Mouse (Mus musculus) kidney, embryonic 14.5 days (tissue): ENCODE data around the gene Dnm1l. TPM values are rescaled to one million over a fixed set of nuclear protein-coding genes. Genes with fewer than 3 reads are reported as not detected.

Source experiments
- ATAC-seq: fragments of 200-750 bp; cut with Nextera tagmentation; 2 replicates; pipeline ENCODE4 v1.8.0; 2017; ENCODE audit warnings: moderate number of reproducible peaks, mild to moderate bottlenecking, moderate TSS enrichment, moderate library complexity; ENCODE audit not compliant: low FRiP score, low TSS enrichment
- H3K27ac ChIP-seq: fragments of 300-500 bp; sonication (generic); 2 replicates; pipeline ENCODE4 v1.5.1; 2014; ENCODE audit warnings: low read depth, mild to moderate bottlenecking, low read length, moderate library complexity, mixed read lengths
- H3K27me3 ChIP-seq: fragments of 300-500 bp; sonication (generic); 2 replicates; pipeline ENCODE4 v1.6.1; 2014; ENCODE audit warnings: mild to moderate bottlenecking, low read length; ENCODE audit not compliant: control insufficient read depth, insufficient read depth
- H3K36me3 ChIP-seq: fragments of 300-500 bp; sonication (generic); 2 replicates; pipeline ENCODE4 v1.6.1; 2014; ENCODE audit warnings: low read length, mixed read lengths; ENCODE audit not compliant: control insufficient read depth, insufficient read depth
- H3K4me1 ChIP-seq: fragments of 300-500 bp; sonication (generic); 2 replicates; pipeline ENCODE4 v1.6.1; 2014; ENCODE audit warnings: low read length, mixed read lengths; ENCODE audit not compliant: control insufficient read depth, insufficient read depth
- H3K4me2 ChIP-seq: fragments of 300-500 bp; sonication (generic); replicated peaks from 2 replicates; pipeline ENCODE4 v1.6.1; 2014; ENCODE audit warnings: low read depth, mild to moderate bottlenecking, low read length
- H3K4me3 ChIP-seq: fragments of 300-500 bp; sonication (generic); 2 replicates; pipeline ENCODE4 v1.5.1; 2014; ENCODE audit warnings: mild to moderate bottlenecking, low read length
- H3K9ac ChIP-seq: fragments of 300-500 bp; sonication (generic); 2 replicates; pipeline ENCODE4 v1.6.1; 2014; ENCODE audit warnings: low read depth, mild to moderate bottlenecking, low read length, moderate library complexity
- H3K9me3 ChIP-seq: fragments of 300-500 bp; sonication (generic); 2 replicates; pipeline ENCODE4 v1.6.1; 2016; ENCODE audit warnings: low read length; ENCODE audit not compliant: control insufficient read depth
- WGBS: fragments of 180-500 bp; shearing (Covaris S2); extraction: QIAGEN DNeasy Blood & Tissue Kit; methylation state at CpG from one replicate; pipeline ENCODE4 v1.1.7; 2014; 5-methylcytosine and 5-hydroxymethylcytosine counted together
- polyA plus RNA-seq: library from polyadenylated mRNA; unstranded; fragments of >200 nt; fragmentation: Nextera tagmentation; extraction: Ambion mirVana; gene quantifications from 2 replicates; pipeline ENCODE4 v1.2.1, GENCODE M21; 2014

Gene Dnm1l
- polyA plus RNA-seq, 1 experiment from 2014 or later: 61.9 TPM

- WGBS: under 1% methylated on average over 40 of the region's 50 CpGs
- peak; percentile 98 for ATAC-seq
Observed at GRCm38 (mm10) chr16:16302369-16303137, 56.2 kb downstream of the Dnm1l start, which contains the start of gene Yars2. Gene Yars2, plus strand, starts transcription at chr16:16302965.

GRCm38 (mm10) chr16:16273752-16274151 lies 85.0 kb downstream of the Dnm1l start:
- Histone ChIP-seq H3K4me2 (no peak overlapping the region), H3K27ac (no peak overlapping the region), H3K4me1 (no peaks in the 10 kb centered on the region), H3K36me3 (no peaks in the 10 kb centered on the region), H3K9ac (no peak overlapping the region), H3K4me3 (no peak overlapping the region), H3K9me3 (no peaks in the 10 kb centered on the region), H3K27me3 (no peaks in the 10 kb centered on the region)
- WGBS: 81% methylated on average over 6 of the region's 6 CpGs
- ATAC-seq: no peak

More at GRCm38 (mm10) chr16:16302369-16303137, 56.2 kb downstream of the Dnm1l start, which contains the start of gene Yars2:
- Histone ChIP-seq H3K27ac (peak within 1 kb of the TSS; percentile 95), H3K9me3 (no peaks in the 10 kb centered on the region), H3K4me3 (peak within 1 kb of the TSS; percentile 97), H3K27me3 (no peaks in the 10 kb centered on the region), H3K4me2 (peak within 1 kb of the TSS; percentile 74), H3K9ac (peak within 1 kb of the TSS; percentile 91), H3K4me1 (peaks cover 16% of the 10 kb centered on the region), H3K36me3 (peaks cover 17% of the 10 kb centered on the region; the same call in 1 of the 2 replicates)

- Histone ChIP-seq H3K9me3 (no peaks in the 10 kb centered on the region), H3K4me1 (no peaks in the 10 kb centered on the region), H3K4me3 (no peak overlapping the region), H3K27me3 (no peaks in the 10 kb centered on the region), H3K27ac (no peak overlapping the region), H3K9ac (no peak overlapping the region), H3K4me2 (no peak overlapping the region), H3K36me3 (no peaks in the 10 kb centered on the region)
- no peak for ATAC-seq
- WGBS: 36% methylated on average over 3 of the region's 3 CpGs
Observed at GRCm38 (mm10) chr16:16272978-16273377, 85.8 kb downstream of the Dnm1l start.

- 94% methylated on average over 3 of the region's 3 CpGs for whole genome bisulfite sequencing
- H3K36me3 ChIP-seq: no peaks in the 10 kb centered on the region
- H3K27me3 ChIP-seq: no peaks in the 10 kb centered on the region
- H3K4me1 ChIP-seq: no peaks in the 10 kb centered on the region
- no peak overlapping the region for H3K9ac ChIP-seq
- H3K4me3 ChIP-seq: no peak overlapping the region
- no peaks in the 10 kb centered on the region for H3K9me3 ChIP-seq
- no peak for ATAC-seq
- no peak overlapping the region for H3K27ac ChIP-seq
- no peak overlapping the region for H3K4me2 ChIP-seq
Observed at GRCm38 (mm10) chr16:16262436-16262835, 96.3 kb downstream of the Dnm1l start.

Other genes starting within 250 kb of the Dnm1l start
- 6.2 and 10.1 TPM in 2 replicates for gene Pkp2, start 145.6 kb downstream of the Dnm1l start, polyA plus RNA-seq
- gene Yars2, start 56.0 kb downstream of the Dnm1l start, polyA plus RNA-seq: 46.0 and 52.0 TPM in 2 replicates
- gene Fgd4, start 241.6 kb upstream of the Dnm1l start, polyA plus RNA-seq: 11.7 and 16.2 TPM in 2 replicates